ENCODE assay signal across 8 mouse cellular contexts in genomic region chr5:134099496-134100211, GRCm38 (mm10). TPM values are rescaled to one million over a fixed set of nuclear protein-coding genes. Genes with fewer than 3 reads are reported as not detected.
A peak's percentile ranks its signal among the peaks of the same experiment; 100 is the strongest.
DNase-seq lines count a peak whose midpoint lies in the region; ATAC-seq and TF ChIP-seq lines count a peak whose summit lies in the region.

Gene Castor2, plus strand, starts transcription at chr5:134099711.

- H3K27ac ChIP-seq in cortical plate, adult 2 months (ENCODE audit: insufficient read depth, low read length): peak within 1 kb of the TSS; percentile 47

- DNase-seq in adipocyte (ENCODE audit: low spot score): peak; percentile 97
- peak; percentile 95 for DNase-seq in gastrocnemius, postnatal 25 days
- DNase-seq in left cerebral cortex, adult 9 months (ENCODE audit: low spot score in 2 of 2): peak; percentile 86 to 95
- DNase-seq in right cerebral cortex, adult 2 months (ENCODE audit: low spot score in 2 of 2): peak; percentile 97 to 98
- peak; percentile 74 for DNase-seq in urinary bladder, postnatal 10 days (ENCODE audit: low spot score)

- H3K36me3 ChIP-seq in megakaryocyte, embryonic 14.5 days (replicated peaks; ENCODE audit: low read length): no peaks in the 10 kb centered on the region

- TF ChIP-seq POLR2A in cortical plate, adult 2 months (IDR thresholded peaks at IDR 0.05; ENCODE audit: extremely low read depth, insufficient read depth, low read length): peak; percentile 90

- H3K9me3 ChIP-seq in megakaryocyte, embryonic 14.5 days: peaks cover 7% of the 10 kb centered on the region; the same call in 1 of the 2 replicates

- peaks cover 13% of the 10 kb centered on the region for H3K27me3 ChIP-seq in megakaryocyte, embryonic 14.5 days (replicated peaks)

- peak; percentile 96 for ATAC-seq in inflammation-experienced regulatory T-cells, adult 6 months

- H3K4me1 ChIP-seq in cortical plate, adult 2 months (ENCODE audit: control insufficient read depth, insufficient read depth, low read length): peaks cover 4% of the 10 kb centered on the region
- H3K4me1 ChIP-seq in megakaryocyte, embryonic 14.5 days: peaks cover 27% of the 10 kb centered on the region

- H3K4me3 ChIP-seq in cortical plate, adult 2 months (ENCODE audit: insufficient read depth, low read length): peak within 1 kb of the TSS; percentile 75
- H3K4me3 ChIP-seq in megakaryocyte, embryonic 14.5 days (replicated peaks): peak within 1 kb of the TSS; percentile 95

- TF ChIP-seq CTCF in cortical plate, adult 2 months (IDR thresholded peaks at IDR 0.05; ENCODE audit: extremely low read depth, insufficient read depth, low read length): no peak

RNA-seq across cellular contexts. Expression of gene Castor2, which starts in this region (rescaled TPM):
- 38.3 and 39.1 TPM in 2 replicates for polyA plus RNA-seq in cortical plate, adult 2 months (2012; rRNA removed)
- total RNA-seq in gastrocnemius, postnatal 25 days (2021): 10 to 100 TPM; 45.7 to 46.8 TPM
- 1 to 10 TPM; 1.6 to 6.5 (median 5.4) TPM for polyA plus RNA-seq in inflammation-experienced regulatory T-cells, adult 6 months (2017; shearing (Covaris generic))
- 0.22 and 2.1 TPM in 2 replicates for polyA plus RNA-seq in megakaryocyte, embryonic 14.5 days (2012; ENCODE audit: insufficient read depth, low replicate concordance)

Comparison
In these comparisons a context has a peak if more than half of its experiments do, and no peak if none do; other contexts are left out.
1. Peak in every context shown above with its lines: DNase-seq, ATAC-seq, H3K4me3 ChIP-seq and H3K27ac ChIP-seq.